In the genomic region with DNA sequence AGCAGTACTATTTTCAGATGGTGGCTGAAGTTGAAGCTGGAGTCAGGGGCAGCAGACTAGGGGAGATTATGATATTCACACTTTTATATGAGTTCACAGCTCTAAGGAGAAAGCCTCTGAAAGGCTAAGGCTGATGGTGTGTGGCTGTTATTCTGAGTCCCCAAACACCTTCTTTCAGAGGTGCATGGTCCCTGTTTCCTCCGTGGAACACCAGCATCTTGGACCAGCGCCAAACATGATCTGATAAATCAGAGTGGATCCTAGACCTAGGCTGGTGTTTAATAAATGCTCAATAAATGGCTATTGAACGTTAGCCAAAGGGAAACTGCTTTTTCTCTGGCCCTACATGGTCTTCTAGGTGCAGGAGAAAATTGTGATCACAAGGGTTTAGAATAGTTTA, we compare ENCODE assay signal across 21 mouse cellular contexts.
"Had no signal": no experiment of that assay in that cellular context is flagged by ENCODE, and none has a peak within 500 bp of the region (broad histone marks: within the 10 kb centered on the region; RNA-seq: fewer than 3 reads in every experiment).

No protein-coding gene starts in this region.

- DNase-seq: gastrocnemius, adult 2 months; gastrocnemius, postnatal 10 days; gastrocnemius, postnatal 25 days; heart, adult 2 months; heart, postnatal 4 days; kidney, adult 18-20 months; kidney, adult 8-10 months; kidney, postnatal 10 days; kidney, postnatal 4 days; liver; liver, embryonic 13.5 days had no signal

- H3K4me3 ChIP-seq: gastrocnemius, adult 2 months; heart, adult 2 months; heart, embryonic 13.5 days; heart, embryonic 15.5 days; hindbrain, embryonic 10.5 days; hindbrain, embryonic 12.5 days; intestine, embryonic 15.5 days; layer of hippocampus, adult 2 months; left cerebral cortex, adult 2 months; limb, embryonic 10.5 days; limb, embryonic 12.5 days; liver, embryonic 13.5 days had no signal

- H3K4me1 ChIP-seq: heart, embryonic 13.5 days; heart, embryonic 15.5 days; hindbrain, embryonic 12.5 days; intestine, embryonic 15.5 days; liver, embryonic 13.5 days had no signal

- H3K27me3 ChIP-seq: heart, embryonic 13.5 days; heart, embryonic 15.5 days; hindbrain, embryonic 12.5 days; intestine, embryonic 15.5 days; limb, embryonic 12.5 days; liver, embryonic 13.5 days had no signal

- H3K27ac ChIP-seq: gastrocnemius, adult 2 months; heart, adult 2 months; heart, embryonic 13.5 days; heart, embryonic 15.5 days; hindbrain, embryonic 10.5 days; hindbrain, embryonic 12.5 days; hindbrain, embryonic 14.5 days; intestine, embryonic 15.5 days; layer of hippocampus, adult 2 months; left cerebral cortex, adult 2 months; limb, embryonic 10.5 days; limb, embryonic 12.5 days; liver, embryonic 13.5 days had no signal
